Mouse (Mus musculus) right cerebral cortex, postnatal 4 days (tissue): ENCODE measurements around the gene Uhrf1.

ENCODE experiments used
- DNase-seq: peaks from one replicate; pipeline ENCODE4 v3.0.0-alpha.2; 2022

The Uhrf1 gene

GRCm38 (mm10) chr17:56276643-56277566 lies 26.2 kb upstream of the Uhrf1 start, which contains the start of gene Ticam1:
TSS of gene Ticam1 (minus strand) at chr17:56276786.
- DNase-seq, result peak; percentile 49

- DNase-seq, result no peak
Measured at GRCm38 (mm10) chr17:56277567-56277893, 25.6 kb upstream of the Uhrf1 start.

GRCm38 (mm10) chr17:56278340-56278739 lies 24.8 kb upstream of the Uhrf1 start:
- DNase-seq, result no peak

GRCm38 (mm10) chr17:56279481-56280155 lies 23.5 kb upstream of the Uhrf1 start:
- no peak for DNase-seq

GRCm38 (mm10) chr17:56281193-56281592 lies 21.9 kb upstream of the Uhrf1 start:
- no peak for DNase-seq

- DNase-seq, result no peak
Measured at GRCm38 (mm10) chr17:56282802-56283201, 20.3 kb upstream of the Uhrf1 start.

- DNase-seq, result no peak
Measured at GRCm38 (mm10) chr17:56283316-56283715, 19.8 kb upstream of the Uhrf1 start.

GRCm38 (mm10) chr17:56285995-56286394 lies 17.1 kb upstream of the Uhrf1 start:
- no peak for DNase-seq

GRCm38 (mm10) chr17:56287830-56288229 lies 15.3 kb upstream of the Uhrf1 start:
- DNase-seq, result no peak

GRCm38 (mm10) chr17:56288866-56289265 lies 14.3 kb upstream of the Uhrf1 start:
- DNase-seq, result no peak

- peak; percentile 19 for DNase-seq
Measured at GRCm38 (mm10) chr17:56289371-56290331, 13.5 kb upstream of the Uhrf1 start.

- peak; percentile 76 for DNase-seq
Measured at GRCm38 (mm10) chr17:56290388-56291170, 12.5 kb upstream of the Uhrf1 start.

- DNase-seq, result peak; percentile 77
Measured at GRCm38 (mm10) chr17:56291171-56291511, 12.0 kb upstream of the Uhrf1 start.

GRCm38 (mm10) chr17:56291826-56292475 lies 11.2 kb upstream of the Uhrf1 start:
- DNase-seq, result no peak

- DNase-seq, result no peak
Measured at GRCm38 (mm10) chr17:56292531-56293222, 10.4 kb upstream of the Uhrf1 start, which contains the start of gene Plin3. TSS of gene Plin3 (minus strand) at chr17:56292873.

GRCm38 (mm10) chr17:56293291-56293690 lies 9.8 kb upstream of the Uhrf1 start:
- DNase-seq, result no peak

- peak; percentile 23 for DNase-seq
Measured at GRCm38 (mm10) chr17:56294241-56294640, 8.9 kb upstream of the Uhrf1 start.

- DNase-seq, result no peak
Measured at GRCm38 (mm10) chr17:56296201-56296600, 6.9 kb upstream of the Uhrf1 start.

GRCm38 (mm10) chr17:56298238-56298637 lies 4.9 kb upstream of the Uhrf1 start:
- DNase-seq, result no peak

- no peak for DNase-seq
Measured at GRCm38 (mm10) chr17:56300186-56300585, 2.9 kb upstream of the Uhrf1 start, which contains the start of gene Arrdc5. TSS of gene Arrdc5 (minus strand) at chr17:56300286.
